Mouse (Mus musculus): ENCODE data around the gene Babam2. TPM values are rescaled to one million over a fixed set of nuclear protein-coding genes. Genes with fewer than 3 reads are reported as not detected.

Babam2 gene
- polyA plus RNA-seq, 1 experiment from 2014 or later: 45.6 TPM

DNA sequence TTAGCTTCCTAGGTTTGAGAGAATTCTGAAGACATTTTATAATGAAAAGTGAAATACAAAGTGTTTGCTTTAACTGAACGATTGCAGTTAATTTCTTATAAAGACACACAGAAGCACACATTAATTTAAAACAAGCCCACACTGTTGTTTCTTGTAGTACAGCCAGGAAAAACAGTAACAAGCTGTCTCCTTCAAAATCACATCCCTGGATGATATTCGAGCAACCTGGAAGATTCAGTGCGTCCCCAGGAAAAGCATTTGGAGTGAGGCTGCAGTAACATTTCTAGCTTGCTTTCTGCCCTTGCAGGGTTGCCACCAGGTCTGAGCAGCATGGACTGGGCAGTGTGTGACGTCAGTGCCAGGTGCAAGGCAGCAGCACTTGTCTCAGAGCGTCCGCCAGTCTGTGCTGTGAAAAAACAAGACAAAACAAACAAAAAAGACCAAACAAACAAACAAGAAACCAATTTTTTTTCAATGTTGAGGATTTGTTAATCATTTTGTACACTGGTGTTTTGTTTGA is 115.7 kb downstream of the Babam2 start:
- H3K9ac ChIP-seq: no peak overlapping the region
- no peaks in the 10 kb centered on the region for H3K27me3 ChIP-seq (replicated peaks)
- 80% methylated on average over 6 of the region's 6 CpGs for WGBS
- H3K9me3 ChIP-seq (replicated peaks): no peaks in the 10 kb centered on the region
- H3K4me2 ChIP-seq: no peak overlapping the region
- no peak for ATAC-seq (ENCODE audit: insufficient number of reproducible peaks, low FRiP score)
- H3K36me3 ChIP-seq: no peaks in the 10 kb centered on the region
- no peak overlapping the region for H3K4me3 ChIP-seq
- H3K4me1 ChIP-seq (replicated peaks): peaks cover 18% of the 10 kb centered on the region
- no peak overlapping the region for H3K27ac ChIP-seq (ENCODE audit: poor library complexity, severe bottlenecking)

DNA sequence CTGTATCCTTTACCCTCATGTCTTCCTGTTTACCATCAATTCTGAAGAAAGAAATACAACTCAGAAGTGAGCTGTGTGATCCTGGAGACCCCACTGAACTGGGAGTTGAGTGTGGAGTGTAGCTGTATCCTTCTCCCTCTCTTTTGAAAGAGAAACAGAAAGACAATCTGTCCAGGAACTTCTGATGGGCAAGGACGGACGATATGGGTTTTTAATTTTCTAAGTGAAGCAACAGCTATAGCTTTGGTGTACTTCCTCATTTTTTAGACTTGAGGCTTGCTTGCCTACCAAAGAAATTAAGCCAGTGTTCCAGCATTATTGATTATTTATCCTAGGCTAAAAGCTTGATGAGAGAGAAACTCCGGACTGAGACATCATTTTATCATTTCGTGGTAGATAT is 116.6 kb downstream of the Babam2 start:
- no peak for ATAC-seq (ENCODE audit: insufficient number of reproducible peaks, low FRiP score)

DNA sequence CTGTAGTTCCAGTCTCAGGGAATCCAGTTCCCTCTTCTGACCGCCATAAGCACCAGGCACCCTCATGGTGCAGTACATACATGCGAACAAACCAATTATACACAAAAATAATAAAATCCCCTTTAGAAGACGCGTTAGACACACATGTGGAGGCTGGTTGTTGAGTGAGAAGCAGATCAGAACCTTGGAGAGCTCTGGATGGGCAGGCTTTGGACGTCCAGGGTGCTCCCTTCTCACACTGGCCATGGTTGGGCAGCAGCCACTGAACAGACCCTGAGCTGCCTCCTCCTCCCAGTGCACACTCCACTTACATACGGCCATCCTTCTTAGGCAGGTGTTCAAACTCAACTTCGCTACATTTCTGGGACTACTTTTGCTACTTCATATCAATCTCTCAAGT is 117.6 kb downstream of the Babam2 start:
- Histone ChIP-seq H3K4me1 (replicated peaks) (peaks cover 18% of the 10 kb centered on the region), H3K27ac (ENCODE audit: poor library complexity, severe bottlenecking) (no peak overlapping the region), H3K9ac (no peak overlapping the region), H3K9me3 (replicated peaks) (no peaks in the 10 kb centered on the region), H3K4me2 (no peak overlapping the region), H3K4me3 (no peak overlapping the region), H3K27me3 (replicated peaks) (no peaks in the 10 kb centered on the region), H3K36me3 (no peaks in the 10 kb centered on the region)
- no peak for ATAC-seq (ENCODE audit: insufficient number of reproducible peaks, low FRiP score)
- 67% methylated on average over 7 of the region's 7 CpGs for WGBS

More for the DNA sequence above, 116.6 kb downstream of the Babam2 start:
- Histone ChIP-seq H3K27me3 (replicated peaks) (no peaks in the 10 kb centered on the region), H3K4me1 (replicated peaks) (peaks cover 18% of the 10 kb centered on the region), H3K4me3 (no peak overlapping the region), H3K4me2 (no peak overlapping the region), H3K36me3 (no peaks in the 10 kb centered on the region), H3K9ac (no peak overlapping the region), H3K9me3 (replicated peaks) (no peaks in the 10 kb centered on the region), H3K27ac (ENCODE audit: poor library complexity, severe bottlenecking) (no peak overlapping the region)
- 84% methylated on average over 4 of the region's 4 CpGs for WGBS

DNA sequence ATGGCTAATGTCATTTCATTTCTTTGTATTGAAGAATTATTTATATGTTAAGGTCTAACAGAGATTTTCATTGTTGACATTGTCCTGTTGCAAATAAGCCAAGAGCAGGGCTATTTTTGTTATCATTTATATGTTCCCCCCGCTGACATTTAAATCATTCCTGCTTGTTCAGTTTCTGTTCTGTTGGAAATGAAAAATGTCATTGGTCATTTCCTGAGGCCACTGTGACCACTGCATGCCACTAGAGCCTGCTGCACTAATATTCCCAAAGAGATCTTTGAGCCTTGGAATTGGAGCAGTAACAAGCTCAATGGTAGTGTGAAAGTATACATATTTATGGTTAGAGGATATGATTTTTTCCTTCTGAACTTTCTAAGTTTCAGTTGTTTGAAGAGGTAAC is 118.6 kb downstream of the Babam2 start:
- Histone ChIP-seq H3K4me2 (no peak overlapping the region), H3K9me3 (replicated peaks) (no peaks in the 10 kb centered on the region), H3K36me3 (no peaks in the 10 kb centered on the region), H3K27ac (ENCODE audit: poor library complexity, severe bottlenecking) (no peak overlapping the region), H3K27me3 (replicated peaks) (no peaks in the 10 kb centered on the region), H3K9ac (no peak overlapping the region), H3K4me3 (no peak overlapping the region), H3K4me1 (replicated peaks) (peaks cover 15% of the 10 kb centered on the region)
- no peak for ATAC-seq (ENCODE audit: insufficient number of reproducible peaks, low FRiP score)
- 89% methylated on average over 1 of the region's 1 CpGs for WGBS

DNA sequence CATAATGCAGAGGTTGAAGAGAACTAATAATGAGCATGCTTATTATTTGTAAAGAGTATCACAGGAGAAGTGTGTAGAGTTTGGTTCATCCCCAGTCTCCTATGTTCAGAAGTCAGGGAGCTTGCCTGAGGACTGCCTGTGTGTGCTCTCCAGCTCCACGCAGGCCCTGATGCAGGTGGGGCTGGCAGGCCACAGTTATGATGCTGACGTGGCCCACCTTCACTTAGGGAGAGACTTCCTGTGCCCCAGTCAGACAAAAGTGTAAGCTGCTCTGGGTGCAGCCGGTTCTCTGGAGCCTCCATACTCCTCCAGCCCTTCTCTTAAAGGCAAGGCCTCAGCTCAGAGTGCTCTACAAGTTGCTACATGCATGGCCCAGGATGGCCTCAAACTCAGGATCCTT is 123.3 kb downstream of the Babam2 start:
- Histone ChIP-seq H3K27ac (ENCODE audit: poor library complexity, severe bottlenecking) (no peak overlapping the region), H3K27me3 (replicated peaks) (no peaks in the 10 kb centered on the region)
- no peak for ATAC-seq (ENCODE audit: insufficient number of reproducible peaks, low FRiP score)

DNA sequence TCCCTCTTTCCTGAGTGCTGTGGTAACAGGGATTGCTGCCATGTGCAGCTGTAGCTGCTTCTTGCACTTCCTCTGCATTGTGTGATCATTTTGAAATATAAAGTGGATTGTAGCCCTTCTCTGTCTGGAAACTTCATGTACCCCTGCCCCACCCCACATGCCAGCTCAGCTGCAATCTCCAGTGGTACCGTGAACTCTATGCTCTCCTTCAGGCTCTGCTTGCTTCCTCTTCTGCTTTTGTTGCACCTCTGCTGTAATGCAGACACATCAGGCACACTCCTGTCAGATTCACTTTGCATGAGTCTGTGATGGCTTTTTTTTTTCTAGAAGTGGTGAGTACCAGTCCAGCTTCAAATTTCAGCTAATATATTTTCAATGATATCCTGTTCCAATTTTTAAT is 123.7 kb downstream of the Babam2 start:
- Histone ChIP-seq H3K9ac (no peak overlapping the region), H3K4me1 (replicated peaks) (peaks cover 15% of the 10 kb centered on the region), H3K36me3 (no peaks in the 10 kb centered on the region), H3K9me3 (replicated peaks) (no peaks in the 10 kb centered on the region), H3K4me3 (no peak overlapping the region), H3K4me2 (no peak overlapping the region), H3K27me3 (replicated peaks) (no peaks in the 10 kb centered on the region), H3K27ac (ENCODE audit: poor library complexity, severe bottlenecking) (no peak overlapping the region)
- WGBS: 86% methylated on average over 1 of the region's 1 CpGs
- ATAC-seq (ENCODE audit: insufficient number of reproducible peaks, low FRiP score): no peak

More for the DNA sequence above, 123.3 kb downstream of the Babam2 start:
- Histone ChIP-seq H3K4me3 (no peak overlapping the region), H3K36me3 (no peaks in the 10 kb centered on the region), H3K9ac (no peak overlapping the region), H3K4me2 (no peak overlapping the region), H3K4me1 (replicated peaks) (peaks cover 15% of the 10 kb centered on the region), H3K9me3 (replicated peaks) (no peaks in the 10 kb centered on the region)
- WGBS: 83% methylated on average over 3 of the region's 3 CpGs

DNA sequence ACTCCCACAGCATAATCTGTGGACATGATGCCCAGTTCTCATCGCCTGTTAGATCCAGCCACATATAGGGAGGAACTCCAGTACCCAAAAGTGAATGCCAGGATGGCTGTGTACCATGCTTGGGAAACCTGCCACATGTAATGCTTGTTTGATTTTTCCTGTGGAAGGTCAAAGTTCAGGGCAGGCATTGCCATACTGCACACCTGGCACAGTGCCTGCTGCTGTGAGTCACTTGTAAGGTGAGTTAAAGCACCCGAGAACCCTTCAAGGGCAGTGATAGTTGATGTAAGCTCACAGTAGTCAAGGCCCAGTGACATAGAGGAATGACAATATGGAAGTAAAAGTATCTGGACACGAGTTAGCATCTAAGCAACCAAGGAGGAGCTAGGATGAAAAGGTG is 126.2 kb downstream of the Babam2 start:
- Histone ChIP-seq H3K9me3 (replicated peaks) (no peaks in the 10 kb centered on the region), H3K36me3 (no peaks in the 10 kb centered on the region)
- 69% methylated on average over 3 of the region's 3 CpGs for WGBS

DNA sequence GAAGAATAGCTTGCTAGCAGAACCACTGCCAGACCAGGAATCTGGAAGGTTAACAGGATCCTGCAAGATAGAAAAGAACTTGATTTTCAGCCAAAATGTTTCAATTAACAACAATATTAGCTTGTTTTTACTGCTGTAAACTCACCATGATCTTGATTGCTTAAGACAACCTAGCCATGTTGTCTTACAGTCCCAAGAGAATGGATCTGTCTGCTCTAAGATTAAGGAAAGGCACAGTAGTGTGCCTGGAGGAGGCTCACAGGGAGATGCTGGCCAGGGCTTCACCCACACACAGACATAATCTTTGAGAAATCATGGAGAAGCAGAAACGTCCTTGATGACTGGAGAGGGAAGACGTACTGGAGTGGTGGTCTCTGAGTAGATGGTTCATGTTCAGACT is 126.6 kb downstream of the Babam2 start:
- no peak overlapping the region for H3K27ac ChIP-seq (ENCODE audit: poor library complexity, severe bottlenecking)
- no peaks in the 10 kb centered on the region for H3K36me3 ChIP-seq
- no peaks in the 10 kb centered on the region for H3K9me3 ChIP-seq (replicated peaks)
- no peak for ATAC-seq (ENCODE audit: insufficient number of reproducible peaks, low FRiP score)
- no peak overlapping the region for H3K9ac ChIP-seq
- no peak overlapping the region for H3K4me3 ChIP-seq
- no peaks in the 10 kb centered on the region for H3K27me3 ChIP-seq (replicated peaks)
- peaks cover 15% of the 10 kb centered on the region for H3K4me1 ChIP-seq (replicated peaks)
- no peak overlapping the region for H3K4me2 ChIP-seq
- WGBS: 61% methylated on average over 2 of the region's 2 CpGs

More for the DNA sequence above, 126.2 kb downstream of the Babam2 start:
- Histone ChIP-seq H3K4me1 (replicated peaks) (peaks cover 15% of the 10 kb centered on the region), H3K4me2 (no peak overlapping the region), H3K27ac (ENCODE audit: poor library complexity, severe bottlenecking) (no peak overlapping the region), H3K9ac (no peak overlapping the region), H3K4me3 (no peak overlapping the region), H3K27me3 (replicated peaks) (no peaks in the 10 kb centered on the region)
- peak; percentile 18; the same call in 1 of the 2 replicates for ATAC-seq (ENCODE audit: insufficient number of reproducible peaks, low FRiP score)

DNA sequence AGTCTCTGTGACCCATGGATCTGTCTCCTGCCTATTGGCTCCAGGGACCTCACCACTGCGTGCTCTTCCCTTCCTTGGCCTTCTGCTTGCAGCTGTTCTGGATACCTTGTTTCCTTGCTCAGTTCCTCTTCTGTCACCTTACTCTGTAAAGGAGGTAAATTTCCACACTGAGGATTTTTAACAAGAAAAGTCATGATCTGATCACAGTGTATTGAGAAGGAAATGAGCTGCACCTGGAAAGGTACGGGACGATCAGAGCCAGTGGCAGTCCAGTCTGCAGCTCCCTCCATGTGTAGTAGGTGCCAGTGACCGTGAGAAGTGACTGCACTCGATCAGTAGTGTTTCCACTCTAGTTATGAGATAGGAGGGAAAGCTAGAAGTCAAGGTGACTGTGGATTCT is 129.8 kb downstream of the Babam2 start:
- H3K9me3 ChIP-seq (replicated peaks): no peaks in the 10 kb centered on the region
- H3K4me2 ChIP-seq: no peak overlapping the region
- peaks cover 8% of the 10 kb centered on the region for H3K4me1 ChIP-seq (replicated peaks)
- H3K27ac ChIP-seq (ENCODE audit: poor library complexity, severe bottlenecking): no peak overlapping the region
- H3K36me3 ChIP-seq: no peaks in the 10 kb centered on the region
- H3K4me3 ChIP-seq: no peak overlapping the region
- WGBS: 78% methylated on average over 5 of the region's 5 CpGs
- no peak overlapping the region for H3K9ac ChIP-seq
- H3K27me3 ChIP-seq (replicated peaks): no peaks in the 10 kb centered on the region
- no peak for ATAC-seq (ENCODE audit: insufficient number of reproducible peaks, low FRiP score)

DNA sequence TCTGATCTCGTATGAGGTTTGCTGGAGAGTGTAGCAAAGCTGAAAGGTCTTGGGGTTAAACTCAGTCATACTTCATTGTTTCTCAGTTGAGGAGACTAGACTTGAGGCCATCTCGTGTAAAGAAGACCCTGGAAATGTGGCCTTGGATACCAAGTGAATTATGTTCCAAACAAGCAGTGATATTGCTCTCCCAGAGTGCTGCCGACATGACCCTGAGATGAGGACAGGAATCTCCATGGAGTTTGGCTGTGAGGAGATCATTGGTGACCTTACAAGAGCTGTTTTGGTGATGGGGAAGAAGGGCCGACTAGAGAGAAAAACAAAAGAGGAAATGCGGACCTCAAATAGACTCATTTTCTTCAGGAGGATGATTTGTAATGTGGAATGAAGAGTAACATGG is 130.4 kb downstream of the Babam2 start:
- Histone ChIP-seq H3K27me3 (replicated peaks) (no peaks in the 10 kb centered on the region), H3K4me1 (replicated peaks) (peaks cover 8% of the 10 kb centered on the region), H3K36me3 (no peaks in the 10 kb centered on the region), H3K4me2 (no peak overlapping the region), H3K4me3 (no peak overlapping the region), H3K9ac (no peak overlapping the region), H3K9me3 (replicated peaks) (no peaks in the 10 kb centered on the region), H3K27ac (ENCODE audit: poor library complexity, severe bottlenecking) (no peak overlapping the region)
- 84% methylated on average over 5 of the region's 5 CpGs for WGBS
- ATAC-seq (ENCODE audit: insufficient number of reproducible peaks, low FRiP score): no peak

DNA sequence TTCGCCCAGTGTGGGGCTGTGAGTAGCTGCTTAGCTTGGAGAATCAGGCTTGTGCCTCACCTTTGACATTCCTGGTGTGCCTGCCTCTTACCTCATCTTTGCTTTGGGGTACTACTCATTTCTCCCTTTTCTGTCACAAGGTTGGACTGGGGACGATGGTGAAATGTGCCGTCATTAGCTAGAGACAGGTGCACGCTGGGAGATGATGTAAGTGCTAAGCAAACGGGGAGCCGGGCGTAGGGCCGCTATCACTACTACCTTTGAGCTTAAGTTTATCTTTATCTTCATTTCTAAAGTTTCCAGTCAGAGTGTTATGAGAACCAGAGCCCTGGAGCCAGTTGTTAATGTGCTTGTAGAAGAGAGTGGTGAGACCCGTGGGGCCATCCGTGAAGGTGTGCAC is 131.3 kb downstream of the Babam2 start:
- no peaks in the 10 kb centered on the region for H3K27me3 ChIP-seq (replicated peaks)
- no peaks in the 10 kb centered on the region for H3K9me3 ChIP-seq (replicated peaks)
- H3K27ac ChIP-seq (ENCODE audit: poor library complexity, severe bottlenecking): no peak overlapping the region
- H3K9ac ChIP-seq: no peak overlapping the region
- WGBS: 72% methylated on average over 10 of the region's 10 CpGs
- peaks cover 4% of the 10 kb centered on the region for H3K4me1 ChIP-seq (replicated peaks)
- ATAC-seq (ENCODE audit: insufficient number of reproducible peaks, low FRiP score): no peak
- no peak overlapping the region for H3K4me3 ChIP-seq
- no peak overlapping the region for H3K4me2 ChIP-seq
- H3K36me3 ChIP-seq: no peaks in the 10 kb centered on the region

DNA sequence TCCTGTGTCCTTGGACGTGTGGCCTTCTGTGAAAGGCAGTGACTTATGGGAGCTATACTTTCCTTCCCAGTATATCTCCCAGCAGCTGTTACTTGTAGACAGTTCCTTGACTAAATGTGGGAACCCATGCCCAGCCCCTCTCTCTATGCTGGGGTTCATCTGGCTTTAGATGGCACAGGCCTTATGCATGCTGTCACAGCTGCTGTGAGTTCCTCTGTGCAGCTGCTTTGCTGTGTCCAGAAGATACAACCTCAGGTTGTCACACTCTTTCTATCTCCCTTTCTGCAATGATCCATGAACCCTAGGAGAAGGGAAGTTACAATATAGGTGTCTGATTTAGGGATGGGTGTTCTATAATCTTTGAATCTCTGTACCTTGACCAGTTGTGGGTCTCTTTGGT is 132.1 kb downstream of the Babam2 start:
- H3K36me3 ChIP-seq: no peaks in the 10 kb centered on the region
- no peaks in the 10 kb centered on the region for H3K9me3 ChIP-seq (replicated peaks)
- H3K4me2 ChIP-seq: no peak overlapping the region
- ATAC-seq (ENCODE audit: insufficient number of reproducible peaks, low FRiP score): no peak
- no peaks in the 10 kb centered on the region for H3K27me3 ChIP-seq (replicated peaks)
- no peaks in the 10 kb centered on the region for H3K4me1 ChIP-seq (replicated peaks)
- no peak overlapping the region for H3K9ac ChIP-seq
- WGBS: 67% methylated on average over 1 of the region's 1 CpGs
- no peak overlapping the region for H3K27ac ChIP-seq (ENCODE audit: poor library complexity, severe bottlenecking)
- H3K4me3 ChIP-seq: no peak overlapping the region

Data from heart, embryonic 12.5 days (tissue).